Mouse (Mus musculus): ENCODE measurements around the gene Gpr18.
A peak's percentile ranks its signal among the peaks of the same experiment; 100 is the strongest.
"Not testable (repeated sequence)": the region's sequence is repeated elsewhere in the genome, so short reads cannot be mapped to it uniquely, and the experiment has no call there.

Gene Gpr18

DNA sequence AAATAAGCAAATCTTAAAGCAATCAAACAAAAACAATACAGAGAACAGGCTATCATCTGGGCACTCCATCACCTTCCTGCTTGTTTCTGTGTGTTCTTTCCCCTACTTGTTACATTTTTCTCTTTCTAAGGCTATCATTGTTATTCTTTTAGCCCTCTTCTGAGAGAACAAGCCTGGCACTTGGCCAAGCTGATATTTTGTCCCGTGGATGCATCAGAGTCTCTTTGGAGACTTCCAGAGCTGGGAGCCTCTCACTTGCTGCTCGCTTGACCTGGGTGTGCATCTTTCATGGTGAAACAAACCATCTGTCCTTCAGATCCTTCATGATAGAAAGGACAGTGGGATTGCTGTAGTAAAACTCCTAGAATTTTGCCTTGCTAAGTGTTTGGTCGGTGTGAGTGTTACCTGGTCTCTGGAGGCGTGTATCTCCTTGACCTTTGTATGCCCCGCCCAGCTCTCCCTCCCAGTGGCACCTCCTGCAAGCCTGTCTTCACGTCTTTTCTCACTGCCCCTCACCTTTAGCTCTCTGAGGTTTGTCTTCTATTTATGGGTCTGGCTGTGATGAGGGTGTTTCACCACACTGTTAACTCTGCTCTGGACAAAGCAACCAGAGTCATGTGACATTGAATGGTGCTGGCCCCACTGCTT is 31.3 kb downstream of the Gpr18 start:
- DNase-seq (ENCODE audit: extremely low spot score), result no peak

DNA sequence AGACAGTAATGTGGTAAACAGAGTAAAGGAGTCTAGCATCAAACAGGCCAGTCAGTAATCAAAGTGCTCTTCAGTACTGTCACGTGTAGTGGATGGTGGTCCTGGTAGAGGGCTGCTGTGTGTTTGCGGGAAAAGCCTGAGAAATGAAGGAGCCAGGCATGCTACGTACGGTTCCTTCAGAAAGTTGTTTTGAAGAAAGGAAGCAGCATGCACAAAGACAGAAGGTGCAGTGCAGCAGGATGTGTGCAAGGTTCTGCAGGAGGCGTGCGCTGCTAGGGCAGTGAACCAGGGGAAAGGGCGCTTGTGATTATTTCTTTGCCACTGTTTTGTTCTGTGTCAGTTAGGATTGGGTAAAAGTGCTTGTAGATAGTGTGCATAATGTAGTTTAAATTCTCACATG is 34.4 kb downstream of the Gpr18 start:
- no peak for DNase-seq (ENCODE audit: extremely low spot score)

DNA sequence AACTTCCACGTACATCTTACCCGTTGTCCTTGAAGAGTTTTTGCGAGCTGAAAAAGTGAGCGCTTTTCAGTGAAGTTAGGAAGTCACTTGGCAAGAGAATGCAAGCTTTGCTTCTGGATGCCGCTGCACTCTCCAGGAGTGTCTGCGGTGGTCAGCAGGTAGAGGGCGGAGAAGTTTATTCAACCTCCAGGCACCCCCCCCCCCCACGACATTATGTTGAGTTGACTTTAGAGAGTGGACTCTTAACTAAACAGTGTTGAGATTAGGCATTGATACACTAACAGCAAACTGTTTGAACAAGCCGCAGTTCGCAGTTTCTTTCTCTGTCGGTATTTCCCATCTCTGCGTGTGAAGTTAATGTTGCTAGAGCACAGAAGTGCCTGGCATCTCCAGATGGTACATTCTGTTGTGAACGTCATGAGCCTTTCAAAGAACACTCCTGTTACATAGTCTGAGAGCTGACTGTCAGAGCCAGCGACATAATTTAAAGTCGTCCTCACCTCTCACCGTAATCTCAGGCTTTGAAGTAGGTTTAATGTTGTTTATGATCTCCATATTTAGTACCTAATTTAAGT is 36.2 kb downstream of the Gpr18 start:
- no peak for DNase-seq (ENCODE audit: extremely low spot score)

DNA sequence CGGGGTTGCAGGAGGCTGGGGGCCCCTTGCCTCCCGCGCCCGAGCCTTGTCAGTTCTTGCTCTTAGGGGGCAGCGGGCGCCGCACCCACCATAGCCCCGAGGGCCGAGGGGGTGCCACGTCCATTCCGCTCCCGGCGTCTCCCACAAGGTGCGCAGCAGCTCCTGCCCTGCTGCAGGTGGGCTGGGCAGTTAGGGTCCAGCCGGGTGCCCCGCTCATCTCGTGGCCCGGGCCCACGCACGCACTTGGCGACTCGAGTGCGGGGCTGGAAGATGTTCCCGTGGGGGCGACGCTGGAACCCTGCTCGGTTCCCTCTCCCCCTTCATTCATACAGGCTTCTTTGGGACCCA is 36.7 kb downstream of the Gpr18 start:
- DNase-seq (ENCODE audit: extremely low spot score), result no peak

DNA sequence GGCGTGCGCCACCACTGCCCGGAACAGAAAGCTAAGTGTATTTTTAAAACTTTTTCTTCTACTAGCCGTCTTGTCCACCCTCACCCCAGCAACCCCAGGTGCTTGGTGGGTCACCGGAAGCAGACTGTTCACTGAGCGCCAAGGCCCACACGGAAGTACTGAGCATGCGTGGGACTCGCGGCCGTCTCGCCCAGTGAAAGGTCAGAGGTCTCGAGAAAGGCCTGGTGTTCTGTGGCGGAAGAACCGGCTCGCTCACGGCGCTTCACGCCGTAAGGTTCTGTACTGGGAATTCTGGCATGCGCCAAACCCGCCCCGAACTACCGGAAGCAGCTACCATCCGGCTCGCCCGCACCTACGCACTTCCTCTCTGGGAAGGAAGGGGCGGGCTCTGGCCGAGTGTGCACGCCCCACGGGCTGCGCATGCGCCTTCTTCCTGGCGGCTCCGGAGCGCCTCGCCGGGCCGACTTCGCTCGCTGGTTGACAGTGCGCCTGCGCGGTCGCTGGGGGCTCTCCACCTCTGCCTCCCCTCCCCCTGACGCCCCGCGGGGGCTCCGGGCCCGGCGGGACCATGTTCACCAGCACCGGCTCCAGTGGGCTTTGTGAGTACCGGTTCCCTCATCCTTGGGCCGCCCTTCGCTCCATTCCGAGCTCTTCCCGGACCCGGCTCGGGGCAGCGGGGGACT is 37.3 kb downstream of the Gpr18 start, which contains the start of gene Ubac2:
Gene Ubac2 (plus strand): TSS at position 445 of the 683 bp plus-strand sequence.
- peak; percentile 97 for DNase-seq (ENCODE audit: extremely low spot score)

DNA sequence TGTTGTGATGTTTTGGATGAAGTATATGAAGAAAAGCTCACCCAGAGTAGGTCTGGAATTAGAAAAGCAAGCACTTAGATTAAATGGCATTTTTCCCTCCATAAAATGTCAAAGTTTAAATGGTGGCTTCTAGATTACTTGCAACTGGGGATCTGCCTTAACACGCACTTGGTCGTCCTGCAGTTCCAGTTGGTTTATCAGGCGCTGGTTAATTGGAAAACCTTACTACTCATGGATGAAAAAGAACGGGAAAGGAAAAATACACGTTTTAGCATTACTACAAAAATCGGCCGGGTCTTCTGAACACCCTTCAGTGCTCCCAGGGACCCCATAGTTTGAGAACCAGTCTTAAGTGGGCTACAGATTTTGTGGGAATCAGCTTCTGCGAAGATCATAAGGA is 37.9 kb downstream of the Gpr18 start:
- DNase-seq (ENCODE audit: extremely low spot score), result no peak

DNA sequence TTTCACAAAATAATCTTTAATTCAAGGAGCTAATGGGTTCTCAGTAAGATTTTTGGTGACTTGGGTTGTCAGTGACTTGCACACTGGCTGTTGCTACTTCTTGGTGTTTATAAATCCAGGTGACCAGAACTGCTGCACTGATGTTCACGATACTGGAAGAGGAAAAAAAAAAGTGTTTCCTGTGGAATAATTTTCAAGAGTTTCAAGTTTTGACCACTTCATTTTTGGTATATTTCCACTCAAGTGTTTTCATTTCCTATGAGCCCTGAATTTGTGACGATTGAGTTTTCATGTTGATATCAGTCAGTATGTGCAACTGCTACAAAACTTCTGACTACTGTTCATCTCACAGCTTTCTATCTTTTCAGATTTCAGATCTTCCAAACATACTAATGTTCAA is 38.7 kb downstream of the Gpr18 start:
- no peak for DNase-seq (ENCODE audit: extremely low spot score)

DNA sequence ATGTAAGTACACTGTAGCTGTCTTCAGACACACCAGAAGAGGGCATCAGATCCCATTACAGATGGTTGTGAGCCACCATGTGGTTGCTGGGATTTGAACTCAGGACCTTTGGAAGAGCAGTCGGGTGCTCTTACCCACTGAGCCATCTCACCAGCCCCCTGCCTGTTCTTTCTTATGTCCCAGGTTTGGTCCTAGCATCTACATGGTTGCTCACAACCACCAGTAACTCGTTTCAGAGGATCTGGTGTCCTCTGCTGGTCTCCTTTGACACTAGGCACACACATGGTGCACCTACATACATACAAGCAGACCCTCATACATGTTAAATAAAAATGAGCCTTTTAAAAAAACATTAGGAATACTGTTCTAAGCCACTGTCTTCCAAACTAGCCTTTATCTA is 39.4 kb downstream of the Gpr18 start:
- not testable (repeated sequence) for DNase-seq (ENCODE audit: extremely low spot score)

DNA sequence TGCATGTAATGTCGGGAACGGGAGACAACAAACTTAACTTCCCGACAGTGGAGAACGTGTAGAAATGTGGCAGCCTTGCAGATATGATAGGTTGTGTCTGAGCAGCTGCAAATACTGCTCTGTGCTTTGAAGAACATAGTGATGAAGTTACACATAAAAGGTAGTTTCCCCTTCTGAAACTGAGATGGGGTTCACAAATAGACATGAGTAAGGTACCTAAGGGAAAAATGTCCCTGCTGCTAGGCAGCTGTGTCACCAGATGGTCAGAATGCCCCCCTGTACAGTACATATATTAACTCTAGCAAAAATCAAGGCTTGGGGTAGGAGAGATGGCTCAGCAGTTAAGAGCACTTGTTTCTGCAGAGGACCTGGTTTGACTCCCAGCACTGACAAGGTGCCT is 41.9 kb downstream of the Gpr18 start:
- no peak for DNase-seq (ENCODE audit: extremely low spot score)

DNA sequence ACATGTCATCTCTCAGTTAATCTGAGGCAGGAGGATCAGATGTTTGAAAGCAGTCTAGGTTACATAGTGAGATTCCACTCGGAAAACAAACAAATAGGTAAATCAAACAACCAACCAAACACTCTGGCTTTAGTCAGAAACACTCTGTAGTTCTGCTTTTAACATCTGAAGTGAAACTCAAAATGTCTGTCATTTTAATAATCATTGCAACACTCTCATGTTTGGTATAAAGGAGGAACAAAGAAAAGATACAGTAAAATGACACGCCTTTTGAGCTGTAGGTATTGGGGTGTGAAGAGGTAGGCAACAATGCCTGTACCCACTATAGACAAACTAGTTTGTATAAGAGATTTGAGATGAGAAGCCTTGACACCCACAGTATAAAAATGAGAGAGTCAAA is 42.4 kb downstream of the Gpr18 start:
- DNase-seq (ENCODE audit: extremely low spot score), result no peak

DNA sequence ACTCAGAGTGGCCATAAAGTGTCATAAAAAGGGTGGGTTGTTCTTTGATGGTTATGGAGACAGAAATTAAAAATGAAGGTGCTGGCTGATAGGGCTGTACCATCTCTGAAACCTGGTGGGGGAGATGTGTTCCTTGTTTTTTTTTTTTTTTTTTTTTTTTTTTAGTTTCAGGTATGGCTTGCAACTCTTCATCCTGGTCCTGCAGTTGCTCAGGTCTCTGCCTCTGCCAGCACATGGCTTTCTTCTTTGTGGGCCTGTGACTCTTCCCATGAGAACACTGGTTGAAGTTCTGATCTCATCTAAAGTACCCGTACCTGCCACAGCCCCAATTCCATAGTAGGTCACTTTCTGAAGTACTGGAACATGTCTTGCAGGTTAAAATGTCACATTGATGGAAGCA is 42.8 kb downstream of the Gpr18 start:
- DNase-seq (ENCODE audit: extremely low spot score), result no peak

DNA sequence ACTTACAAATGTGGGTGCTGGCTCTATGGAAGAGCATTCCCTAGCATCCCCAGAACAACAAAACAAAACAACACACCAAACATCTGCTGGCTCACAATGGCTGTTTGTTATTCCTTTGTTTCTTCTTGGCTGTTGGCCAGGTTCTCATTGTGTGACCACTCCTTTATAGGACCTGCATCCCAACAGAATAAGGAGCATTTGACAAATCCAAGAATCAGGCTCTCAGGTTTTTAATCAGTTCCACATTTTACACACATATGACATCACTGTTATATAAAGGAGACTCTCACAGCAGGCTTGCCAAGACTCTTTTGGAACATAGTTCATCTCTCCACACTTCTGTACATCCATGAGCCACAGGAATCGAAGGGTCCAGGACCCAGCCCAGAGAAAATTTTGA is 46.5 kb downstream of the Gpr18 start:
- DNase-seq (ENCODE audit: extremely low spot score), result no peak

DNA sequence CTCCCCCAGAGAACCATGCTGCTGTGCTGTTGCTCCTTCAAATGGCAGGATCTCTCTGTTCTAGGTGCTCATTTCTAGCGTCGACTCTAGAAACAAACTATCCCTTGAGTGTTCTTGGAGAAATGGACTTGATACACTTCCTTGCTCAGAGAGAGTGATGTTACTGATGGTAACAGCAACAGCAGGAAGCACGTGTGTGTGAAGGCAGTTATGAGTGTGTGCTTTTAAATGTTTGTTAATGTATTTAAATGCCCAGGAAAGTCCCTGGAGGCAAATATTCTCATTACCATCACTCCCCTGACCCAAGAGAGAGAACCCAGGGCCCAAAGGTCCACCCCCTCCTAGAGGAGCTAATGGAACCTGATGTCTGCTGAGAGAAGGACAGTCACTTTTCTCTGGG is 49.0 kb downstream of the Gpr18 start:
- no peak for DNase-seq (ENCODE audit: extremely low spot score)

DNA sequence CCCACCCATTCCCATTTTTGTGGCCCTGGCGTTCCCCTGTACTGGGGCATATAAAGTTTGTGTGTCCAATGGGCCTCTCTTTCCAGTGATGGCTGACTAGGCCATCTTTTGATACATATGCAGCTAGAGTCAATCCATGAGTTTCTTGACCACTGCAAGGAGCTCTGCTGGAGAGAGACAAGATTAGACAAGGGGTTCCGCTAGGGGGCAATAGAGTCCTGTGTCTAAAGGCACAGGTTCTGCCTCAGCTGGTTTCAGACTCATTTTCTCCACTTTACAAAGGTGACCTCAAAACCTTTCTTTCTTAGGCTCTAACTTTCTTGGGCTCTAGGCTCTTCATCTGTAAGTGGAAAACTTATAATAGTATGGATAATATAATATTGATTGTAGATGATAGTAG is 50.4 kb downstream of the Gpr18 start:
- peak; percentile 71 for DNase-seq (ENCODE audit: extremely low spot score)
